Mouse (Mus musculus) testis, postnatal 10 days (tissue): ENCODE data around the gene Shf.
A peak's percentile ranks its signal among the peaks of the same experiment; 100 is the strongest.

Experiments
- DNase-seq: peaks from one replicate; pipeline ENCODE4 v3.0.0; 2021; ENCODE audit warnings: low spot score

Gene Shf

DNA sequence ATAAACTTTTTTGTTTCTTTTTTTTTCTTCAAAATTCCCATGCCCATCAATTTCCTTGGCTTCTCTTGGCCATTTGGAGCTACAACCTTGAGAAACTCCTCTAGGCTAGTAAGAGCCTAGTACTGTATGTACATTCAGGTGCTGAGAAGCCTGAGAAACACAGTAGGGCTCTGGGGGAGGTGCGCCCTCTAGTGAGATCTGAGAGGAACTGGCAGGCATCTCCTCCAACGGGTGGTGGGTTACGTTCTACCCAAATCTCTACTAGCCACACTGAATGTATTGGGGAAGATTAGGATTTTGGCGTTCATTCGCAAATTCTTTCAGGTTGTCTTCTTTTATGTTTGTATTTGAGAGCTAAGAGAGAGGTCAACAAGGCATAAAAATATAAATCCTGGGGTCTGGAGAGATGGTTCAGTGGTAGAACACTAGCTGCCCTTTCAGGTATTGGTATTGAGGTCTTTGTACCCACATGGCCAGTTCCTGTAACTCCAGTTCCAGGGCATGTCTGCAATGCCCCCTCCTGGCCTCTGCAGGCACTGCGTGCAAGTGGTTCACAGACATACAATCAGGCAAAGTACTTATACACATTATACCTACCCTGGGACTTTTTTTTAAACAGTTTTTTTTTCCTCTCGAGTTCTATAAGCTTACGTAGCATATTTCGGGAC is 66.3 kb downstream of the Shf start:
- peak; percentile 79 for DNase-seq

DNA sequence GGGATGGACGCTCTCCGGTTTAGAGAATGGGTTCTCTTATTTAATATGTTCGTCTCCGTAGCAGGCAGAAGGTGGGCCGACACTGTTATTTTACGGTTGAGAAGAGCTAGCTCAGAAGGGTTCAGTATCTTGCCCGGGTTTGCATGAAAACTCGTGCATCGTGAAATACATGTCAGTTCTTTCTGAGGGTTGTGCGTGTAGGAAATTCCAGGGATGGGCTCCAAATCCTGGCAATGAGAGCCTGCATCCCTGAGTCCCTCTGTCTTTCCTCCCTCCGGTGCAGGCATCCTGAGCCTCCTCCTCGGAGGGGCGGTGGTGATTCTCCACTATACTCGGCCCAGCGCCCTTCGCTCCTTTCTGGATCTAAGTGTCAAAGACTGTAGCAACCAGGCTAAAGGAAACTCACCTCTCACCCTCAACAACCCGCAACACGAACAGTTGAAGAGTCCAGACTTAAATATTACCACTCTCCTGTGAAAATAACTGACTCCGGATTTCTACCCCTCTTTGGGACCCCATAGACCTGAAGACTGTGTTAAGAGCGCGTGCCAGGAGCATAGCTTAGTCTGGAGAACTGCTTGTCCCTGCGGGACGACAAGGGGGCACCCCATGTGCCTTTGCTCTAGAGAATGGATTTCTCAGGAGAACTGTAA is 66.9 kb downstream of the Shf start:
- no peak for DNase-seq

- peak; percentile 54 for DNase-seq
Observed at GRCm38 (mm10) chr2:122301081-122301920, 67.7 kb downstream of the Shf start.

DNA sequence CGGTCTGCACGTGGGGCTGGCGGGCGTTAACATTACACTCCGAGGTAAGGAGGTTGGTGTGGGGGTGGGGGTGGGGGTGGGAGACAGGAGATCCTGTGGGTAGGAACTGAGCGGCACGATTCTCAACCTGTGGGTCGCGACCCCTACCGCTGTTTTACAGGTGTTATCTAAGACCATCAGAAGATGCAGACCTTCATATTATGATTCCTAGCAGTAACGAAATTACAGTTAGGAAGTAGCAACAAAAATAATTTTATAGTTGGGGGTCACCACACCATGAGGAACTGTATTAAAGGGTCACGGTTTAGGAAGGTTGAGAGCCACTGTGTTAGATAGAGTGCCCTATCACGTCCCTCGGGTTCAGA is 68.3 kb downstream of the Shf start:
- no peak for DNase-seq

DNA sequence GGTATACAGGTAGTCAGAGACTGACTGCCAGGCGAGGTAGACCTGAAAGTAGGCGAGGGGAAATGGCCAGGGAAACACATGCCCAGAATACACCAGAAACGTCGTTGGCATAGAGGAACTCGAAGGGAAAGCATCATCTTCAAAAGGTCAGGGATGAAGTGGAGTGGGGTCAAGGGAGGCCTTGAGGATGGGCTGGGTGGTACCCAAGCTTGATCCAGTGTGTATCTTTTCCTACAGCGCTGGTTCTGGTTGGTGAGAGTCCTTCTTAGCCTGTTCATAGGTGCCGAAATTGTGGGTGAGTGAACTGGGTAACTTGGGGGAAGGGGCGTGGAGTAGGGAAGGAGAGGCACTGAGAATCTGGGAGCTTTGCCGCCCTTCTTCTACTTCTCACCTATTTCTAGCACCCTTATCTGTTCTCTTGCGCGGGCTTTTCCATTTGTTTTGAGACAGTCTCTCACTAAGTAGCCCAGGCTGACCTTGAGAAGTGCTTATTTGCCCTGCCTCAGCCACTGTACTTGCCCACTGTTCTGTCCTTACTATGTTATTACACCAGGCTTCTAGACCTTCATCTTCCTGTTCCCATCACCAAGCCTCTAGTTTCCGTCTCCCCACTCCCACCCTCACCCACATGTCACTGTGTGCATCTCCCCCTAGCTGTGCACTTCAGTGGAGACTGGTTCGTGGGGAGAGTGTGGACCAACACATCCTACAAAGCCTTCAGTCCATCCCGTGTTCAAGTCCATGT is 68.9 kb downstream of the Shf start:
- DNase-seq: no peak
